Mouse (Mus musculus) liver, embryonic 14.5 days (tissue): Measurements from ENCODE around the gene Trpc4.

ENCODE experiments used
- CTCF ChIP-seq: IDR thresholded peaks from 2 replicates; pipeline ENCODE4 v1.5.1; 2016; ENCODE audit warnings: antibody characterized with exemption, low read depth, control low read depth
- EP300 ChIP-seq: IDR thresholded peaks from 2 replicates; pipeline ENCODE4 v1.6.1; 2016; ENCODE audit warnings: antibody characterized with exemption, low read depth

GRCm38 (mm10) chr3:54289731-54290130 lies 133.9 kb downstream of the Trpc4 start:
- TF ChIP-seq EP300 (no peak), CTCF (no peak)
